Mouse (Mus musculus) urinary bladder, adult 2 months (tissue): ENCODE data around the gene 1520401A03Rik. TPM values are rescaled to one million over a fixed set of nuclear protein-coding genes. Genes with fewer than 3 reads are reported as not detected.

Experiments
- DNase-seq: peaks from one replicate; pipeline ENCODE4 v3.0.0; 2022; ENCODE audit warnings: low spot score
- polyA plus RNA-seq: library from polyadenylated mRNA; depleted of rRNA; stranded (reverse); fragments of >200 nt; gene quantifications from 2 replicates; pipeline ENCODE4 v1.2.3, GENCODE M21; 2012

Gene 1520401A03Rik
- polyA plus RNA-seq, 1 experiment: 0.23 TPM

- DNase-seq: no peak
Observed at GRCm38 (mm10) chr17:23742941-23743340, 20.4 kb upstream of the 1520401A03Rik start.

- DNase-seq: no peak
Observed at GRCm38 (mm10) chr17:23742210-23742793, 19.7 kb upstream of the 1520401A03Rik start.

- DNase-seq: no peak
Observed at GRCm38 (mm10) chr17:23741359-23742209, 19.0 kb upstream of the 1520401A03Rik start.

- DNase-seq: no peak
Observed at GRCm38 (mm10) chr17:23740598-23741021, 18.0 kb upstream of the 1520401A03Rik start, which contains the start of gene Paqr4. Gene Paqr4 (minus strand): TSS chr17:23740867.

- peak; percentile 71 for DNase-seq
Observed at GRCm38 (mm10) chr17:23740136-23740584, 17.6 kb upstream of the 1520401A03Rik start.

- DNase-seq: no peak
Observed at GRCm38 (mm10) chr17:23739202-23740135, 16.9 kb upstream of the 1520401A03Rik start.

GRCm38 (mm10) chr17:23738836-23739201, 16.2 kb upstream of the 1520401A03Rik start:
- DNase-seq: no peak

GRCm38 (mm10) chr17:23737493-23738445, 15.2 kb upstream of the 1520401A03Rik start:
- no peak for DNase-seq

- no peak for DNase-seq
Observed at GRCm38 (mm10) chr17:23734341-23734740, 11.8 kb upstream of the 1520401A03Rik start.

- DNase-seq: no peak
Observed at GRCm38 (mm10) chr17:23730441-23730840, 7.9 kb upstream of the 1520401A03Rik start.

- no peak for DNase-seq
Observed at GRCm38 (mm10) chr17:23726758-23727142, 4.2 kb upstream of the 1520401A03Rik start.

GRCm38 (mm10) chr17:23725999-23726757, 3.6 kb upstream of the 1520401A03Rik start, which contains the start of gene Pkmyt1:
Gene Pkmyt1 (plus strand): TSS chr17:23726336.
- DNase-seq: peak; percentile 90

- DNase-seq: no peak
Observed at GRCm38 (mm10) chr17:23725477-23725876, 2.9 kb upstream of the 1520401A03Rik start.

GRCm38 (mm10) chr17:23721886-23722285, 697 bp downstream of the 1520401A03Rik start:
- no peak for DNase-seq

GRCm38 (mm10) chr17:23719455-23719854, 3.1 kb downstream of the 1520401A03Rik start:
- no peak for DNase-seq

GRCm38 (mm10) chr17:23717003-23717402, 5.6 kb downstream of the 1520401A03Rik start:
- no peak for DNase-seq

GRCm38 (mm10) chr17:23706212-23706611, 16.4 kb downstream of the 1520401A03Rik start:
- peak; percentile 64 for DNase-seq

- no peak for DNase-seq
Observed at GRCm38 (mm10) chr17:23705525-23706104, 17.0 kb downstream of the 1520401A03Rik start.

- no peak for DNase-seq
Observed at GRCm38 (mm10) chr17:23704741-23705140, 17.8 kb downstream of the 1520401A03Rik start.
